Mouse (Mus musculus) cerebellum, postnatal 10 days (tissue): Measurements from ENCODE around the gene Psmd3.
"Not testable (repeated sequence)": the region's sequence is repeated elsewhere in the genome, so short reads cannot be mapped to it uniquely, and the experiment has no call there.

ENCODE experiments used
- DNase-seq, 2 experiments: peaks; one replicate each; pipeline ENCODE4 v3.0.0; 2021; ENCODE audit warnings: mixed read lengths in 2 of 2

Gene Psmd3

DNA sequence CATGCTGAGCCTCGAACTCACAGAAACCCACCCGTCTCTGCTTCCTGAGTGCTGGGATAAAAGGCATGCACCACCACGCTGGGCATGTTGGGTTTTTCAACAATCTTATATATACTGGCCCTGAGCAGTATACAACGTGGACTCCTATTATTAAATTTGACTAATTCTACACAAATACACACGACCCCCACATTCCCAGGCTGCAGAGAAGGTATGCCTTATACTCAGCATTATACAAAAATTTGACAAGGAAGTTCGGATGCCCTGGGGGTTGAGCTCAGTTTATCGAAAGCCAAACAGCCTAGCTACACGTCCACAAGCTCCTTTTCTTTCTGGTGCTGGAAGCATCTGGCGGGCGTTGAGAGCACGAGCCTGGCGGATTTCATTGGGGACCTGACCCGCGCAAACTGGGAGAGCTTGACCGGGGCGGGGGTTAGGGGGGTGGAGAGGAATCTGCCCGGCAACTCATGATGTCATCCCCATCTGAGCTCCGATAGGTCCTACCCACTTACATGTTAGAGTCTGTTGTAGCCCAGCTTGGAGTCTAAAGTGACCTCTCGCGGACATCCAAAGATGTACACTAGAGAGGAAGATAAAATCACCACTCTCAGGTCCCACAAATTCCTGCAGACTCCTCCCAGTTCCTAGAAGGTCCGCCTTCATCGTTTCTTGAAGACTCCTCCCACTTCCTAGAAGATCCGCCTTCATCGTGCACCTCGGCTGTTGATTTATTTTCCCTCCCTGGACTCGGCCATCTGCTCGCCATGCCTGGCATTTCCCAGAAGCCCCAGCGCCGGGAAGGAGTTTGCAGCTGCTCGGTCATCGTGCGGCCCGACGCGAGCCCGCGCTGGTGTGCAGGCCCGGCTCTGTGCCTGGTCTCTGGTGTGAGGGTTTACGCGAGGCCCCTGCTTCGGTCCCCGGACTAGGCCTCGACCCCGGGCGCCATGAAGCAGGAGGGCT lies at the start of gene Psmd3:
Psmd3 (plus strand) TSS at position 769 of the 960 bp plus-strand sequence.
- peak; percentile 95 to 98 for DNase-seq

DNA sequence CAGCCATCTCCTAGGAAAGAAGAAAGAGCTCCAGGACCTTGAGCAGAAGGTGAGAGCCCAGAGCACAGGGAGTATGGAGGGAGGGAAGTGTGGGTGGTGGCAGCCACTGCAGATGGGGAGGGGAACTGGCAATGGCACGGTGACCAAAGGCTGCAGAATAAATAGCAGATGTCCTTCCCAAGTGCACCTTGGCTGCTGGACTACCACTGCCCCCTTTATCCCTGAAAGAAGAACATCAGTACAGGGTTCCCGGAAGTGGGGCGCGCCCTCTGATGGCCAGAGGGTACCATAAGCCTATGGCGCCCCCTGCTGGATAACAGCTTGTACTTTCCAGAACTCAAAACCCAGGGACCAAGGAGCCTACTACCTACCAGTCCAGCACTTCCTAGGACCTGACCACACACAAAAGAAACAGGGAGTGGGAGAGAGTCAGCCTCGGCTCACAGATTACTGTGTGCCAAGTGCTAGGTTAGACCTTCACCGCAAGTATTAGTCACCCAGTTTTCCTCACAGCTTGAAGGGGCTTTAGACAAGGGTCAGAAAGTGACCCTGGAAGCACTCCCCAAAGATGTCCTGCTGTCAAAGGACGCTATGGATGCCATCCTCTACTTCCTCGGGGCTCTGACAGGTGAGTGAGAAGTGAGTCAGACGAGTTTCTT lies 46.9 kb upstream of the Psmd3 start:
- DNase-seq: peak; percentile 38 to 42

DNA sequence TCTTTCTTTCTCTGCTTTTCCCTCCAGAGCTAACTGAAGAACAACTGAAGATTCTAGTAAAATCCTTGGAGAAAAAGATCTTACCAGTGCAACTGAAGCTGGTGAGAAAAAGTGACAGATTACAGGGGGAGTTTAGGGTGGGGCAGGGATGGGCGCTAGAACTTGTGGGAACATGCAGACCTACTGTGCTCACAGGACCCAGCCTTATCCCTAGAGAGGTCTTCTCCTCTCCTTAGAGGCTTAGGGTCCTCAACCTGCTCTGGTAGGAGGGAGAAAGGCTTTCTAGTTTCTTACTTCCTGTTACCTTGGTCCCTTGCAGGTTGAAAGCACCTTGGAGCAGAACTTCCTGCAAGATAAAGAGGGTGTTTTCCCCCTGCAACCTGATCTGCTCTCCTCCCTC lies 44.9 kb upstream of the Psmd3 start:
- DNase-seq: no peak

DNA sequence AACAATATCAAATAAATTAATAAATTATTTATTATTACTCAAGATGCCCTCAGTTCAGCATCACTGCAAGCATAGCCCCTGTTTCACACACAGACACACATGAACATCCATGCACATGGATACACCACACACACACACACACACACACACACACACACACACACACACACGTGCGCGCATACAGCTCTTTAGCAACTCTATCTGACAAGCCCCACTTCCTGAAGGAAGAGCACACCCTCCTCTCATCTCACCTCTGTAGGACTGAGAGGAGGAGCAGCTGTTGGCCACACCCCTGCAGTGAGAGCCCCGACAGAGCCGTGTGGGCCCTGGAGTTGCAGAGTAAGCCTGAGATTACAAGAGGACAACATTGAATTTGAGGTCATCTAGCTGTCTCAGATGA lies 42.3 kb upstream of the Psmd3 start:
- DNase-seq: no peak

DNA sequence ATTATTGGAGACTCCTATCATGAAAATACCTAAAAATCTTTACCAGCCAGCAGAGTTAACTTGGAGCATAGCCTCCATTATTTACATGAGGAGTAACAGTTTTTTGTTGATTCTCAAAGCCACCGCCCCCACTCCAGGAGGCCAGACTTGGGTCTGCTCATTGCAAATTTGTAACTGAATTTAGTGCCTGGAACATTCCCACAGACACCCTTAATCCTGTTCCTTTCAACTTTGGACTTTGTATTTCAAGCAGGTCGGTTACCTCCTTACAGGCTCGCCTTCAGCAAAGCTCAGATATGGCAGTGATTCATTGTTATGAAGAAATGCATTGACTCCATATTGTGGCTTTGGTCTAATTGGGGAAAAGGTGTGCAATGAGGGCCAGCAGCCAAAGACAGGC lies 37.6 kb upstream of the Psmd3 start:
- DNase-seq: no peak

DNA sequence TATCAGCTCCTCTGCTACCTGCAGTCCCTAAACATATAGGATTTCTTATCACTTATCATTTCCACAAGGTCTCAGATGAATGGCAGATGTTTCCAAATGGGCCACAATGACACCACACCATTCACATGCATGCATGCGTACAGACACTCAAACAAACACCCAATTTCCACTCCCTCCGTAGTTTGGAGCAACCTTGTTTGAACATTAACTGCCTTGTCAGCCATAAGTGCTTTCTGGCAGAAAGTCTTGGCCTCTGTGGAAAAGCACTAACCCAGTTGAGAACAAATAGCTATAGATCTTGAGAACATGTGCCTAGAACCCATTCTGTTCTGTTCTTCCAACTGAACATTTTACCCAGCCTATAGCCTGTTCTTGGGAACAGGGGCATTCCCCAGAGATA lies 36.4 kb upstream of the Psmd3 start:
- DNase-seq: no peak

DNA sequence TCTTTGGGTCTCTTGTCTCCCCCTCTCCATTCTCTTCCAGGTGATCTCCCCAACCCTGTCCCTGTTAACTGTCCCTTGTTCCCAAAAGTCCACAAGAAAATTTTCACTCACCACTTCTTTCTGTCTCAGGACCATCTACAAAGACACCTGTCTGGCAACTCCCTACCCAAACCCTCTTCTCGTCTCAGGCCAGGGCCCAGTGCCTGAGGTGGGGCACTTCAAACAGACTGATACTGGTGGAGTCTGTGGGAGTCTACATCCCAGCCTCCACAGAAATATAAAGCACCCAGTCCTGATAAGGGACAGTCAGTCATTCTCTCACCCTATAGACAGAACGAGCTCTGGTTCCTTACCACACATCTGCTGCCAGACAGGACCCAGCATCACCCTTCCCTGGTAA lies 35.9 kb upstream of the Psmd3 start, which contains the start of gene Gsdma2:
Gsdma2 (plus strand) TSS at position 301 of the 400 bp plus-strand sequence.
- DNase-seq: no peak

DNA sequence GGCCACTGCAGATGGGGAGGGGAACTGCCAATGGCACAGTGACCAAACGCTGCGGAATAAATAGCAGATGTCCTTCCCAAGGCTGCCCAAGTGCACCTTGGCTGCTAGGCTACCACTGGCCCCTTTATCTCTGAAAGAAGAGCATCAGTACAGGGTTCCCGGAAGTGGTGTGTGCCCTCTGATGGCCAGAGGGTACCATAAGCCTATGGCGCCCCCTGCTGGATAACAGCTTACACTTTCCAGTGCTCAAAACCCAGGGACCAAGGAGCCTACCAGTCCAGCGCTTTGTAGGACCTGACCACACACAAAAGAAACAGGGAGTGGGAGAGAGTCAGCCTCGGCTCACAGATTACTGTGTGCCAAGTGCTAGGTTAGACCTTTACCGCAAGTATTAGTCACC lies 27.3 kb upstream of the Psmd3 start:
- peak; percentile 66 to 76 for DNase-seq

DNA sequence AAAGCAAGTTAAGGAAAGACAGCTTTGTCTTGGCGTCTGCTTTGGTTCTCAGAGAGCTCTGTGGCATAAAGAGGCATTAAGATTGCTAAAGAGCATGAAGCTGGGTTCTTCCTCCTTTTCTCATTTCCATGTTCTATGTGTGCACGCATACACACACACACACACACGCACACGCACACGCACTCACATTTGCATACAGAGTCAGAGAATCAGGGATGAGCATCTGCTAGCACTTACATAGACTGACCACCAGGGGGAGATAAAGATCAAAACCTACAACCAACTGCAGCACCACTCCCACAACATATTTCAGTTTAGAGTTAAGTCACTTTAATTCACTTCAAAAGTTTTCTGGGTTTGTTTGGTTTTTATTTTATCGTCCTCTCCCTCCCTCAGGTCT lies 21.8 kb upstream of the Psmd3 start:
- peak; percentile 57 to 81 for DNase-seq

DNA sequence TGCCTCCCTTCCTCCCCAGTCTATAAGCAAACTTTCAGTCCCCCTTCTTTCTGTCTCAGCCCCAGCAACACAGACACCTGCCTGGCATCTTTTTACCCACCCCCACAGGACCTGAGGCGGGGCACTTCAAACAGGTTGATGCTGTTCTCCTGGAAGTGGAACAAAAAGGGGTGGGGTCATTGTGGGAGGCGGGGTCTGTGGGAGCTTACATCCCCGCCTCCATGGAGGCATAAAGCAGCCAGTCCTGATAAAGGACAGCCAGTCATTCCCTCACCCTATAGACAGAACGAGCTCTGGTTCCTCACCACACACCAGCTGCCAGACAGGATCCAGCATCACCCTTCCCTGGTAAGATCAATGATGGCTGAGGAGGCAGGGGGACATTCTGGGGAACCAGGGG lies 18.3 kb upstream of the Psmd3 start, which contains the start of gene Gsdma:
Gsdma (plus strand) TSS at position 261 of the 400 bp plus-strand sequence.
- no peak for DNase-seq

DNA sequence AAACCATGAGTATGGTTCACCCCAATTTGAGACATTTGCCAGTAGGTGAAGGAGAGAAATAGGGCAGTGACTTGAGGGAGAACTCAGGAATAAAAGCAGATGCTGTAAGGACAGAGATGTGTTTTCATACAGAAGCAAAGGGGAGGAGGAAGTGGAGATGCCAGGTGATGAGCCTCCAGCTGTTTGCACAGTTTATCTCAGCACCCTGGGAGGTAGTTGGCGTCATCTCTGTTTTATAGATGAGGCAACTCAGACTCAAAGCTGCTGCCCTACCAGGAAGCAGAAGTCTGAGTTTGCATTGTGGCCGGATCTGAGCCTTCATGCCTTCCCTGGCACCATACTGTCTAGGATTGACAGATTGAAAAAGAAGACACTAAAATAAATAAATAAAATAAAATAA lies 13.4 kb upstream of the Psmd3 start:
- DNase-seq: no peak

DNA sequence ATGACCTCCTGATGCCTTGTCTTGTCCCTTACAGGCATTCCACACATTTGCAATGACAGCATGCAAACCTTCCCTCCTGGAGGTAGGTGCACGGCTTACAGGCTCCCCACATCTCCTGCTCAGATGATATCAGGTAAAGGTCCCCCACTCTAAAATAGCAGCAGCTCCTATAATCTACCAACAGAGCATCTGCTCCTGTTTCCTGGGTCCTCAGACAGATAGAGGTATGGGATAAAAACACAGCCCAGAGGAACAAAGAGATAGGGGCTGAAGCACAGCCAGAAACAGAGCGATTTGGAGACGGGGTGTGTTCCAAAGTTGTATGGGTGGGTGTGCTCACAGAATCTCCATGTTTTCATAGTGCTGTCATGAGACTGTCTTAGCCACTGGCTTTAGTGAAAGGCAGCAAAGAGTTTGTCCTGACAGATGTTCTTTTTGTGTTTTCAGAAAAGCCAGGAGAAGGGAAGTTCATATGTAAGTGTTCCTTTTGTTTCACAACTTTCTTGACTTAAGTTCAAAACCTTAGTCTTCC lies 11.0 kb upstream of the Psmd3 start:
- no peak for DNase-seq

DNA sequence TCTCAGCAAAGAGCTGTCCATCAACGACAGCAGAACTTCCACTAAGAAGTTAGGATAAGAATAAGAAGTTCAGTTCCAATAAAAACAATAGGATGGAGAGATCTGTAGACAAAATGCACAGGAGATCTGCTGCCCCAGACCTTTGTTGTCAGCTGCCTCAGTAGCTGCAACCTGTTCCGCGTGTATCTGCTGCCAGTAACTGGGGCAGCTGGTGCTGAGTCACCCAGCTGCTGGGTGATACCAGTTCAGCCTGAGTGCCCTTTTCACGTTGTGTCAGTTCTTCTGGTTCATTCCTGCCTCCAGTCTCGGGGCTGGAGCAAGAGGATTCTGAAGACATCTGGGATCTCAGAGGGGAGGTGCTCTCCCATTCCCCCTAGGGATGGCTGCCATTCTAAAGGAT lies 10.5 kb upstream of the Psmd3 start:
- no peak for DNase-seq

DNA sequence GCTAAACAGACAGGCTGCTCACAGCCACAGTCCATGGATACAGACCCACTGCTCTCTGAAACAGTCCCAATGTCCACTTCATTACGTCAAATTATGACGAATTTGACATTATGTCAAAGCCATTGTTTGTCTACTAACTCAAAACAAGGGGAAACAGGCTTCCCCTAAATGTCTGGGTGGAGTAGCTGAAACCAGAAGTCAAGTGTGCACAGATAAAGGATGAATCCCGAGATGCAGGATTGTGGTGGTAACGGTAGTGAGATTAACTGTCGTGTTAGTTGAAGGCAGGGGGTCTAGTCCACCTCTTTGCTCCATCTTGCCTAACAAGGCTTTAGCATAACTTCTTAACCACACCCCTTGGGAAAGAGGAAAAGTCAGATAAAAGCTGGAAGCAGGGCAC lies 9.9 kb upstream of the Psmd3 start:
- no peak for DNase-seq

DNA sequence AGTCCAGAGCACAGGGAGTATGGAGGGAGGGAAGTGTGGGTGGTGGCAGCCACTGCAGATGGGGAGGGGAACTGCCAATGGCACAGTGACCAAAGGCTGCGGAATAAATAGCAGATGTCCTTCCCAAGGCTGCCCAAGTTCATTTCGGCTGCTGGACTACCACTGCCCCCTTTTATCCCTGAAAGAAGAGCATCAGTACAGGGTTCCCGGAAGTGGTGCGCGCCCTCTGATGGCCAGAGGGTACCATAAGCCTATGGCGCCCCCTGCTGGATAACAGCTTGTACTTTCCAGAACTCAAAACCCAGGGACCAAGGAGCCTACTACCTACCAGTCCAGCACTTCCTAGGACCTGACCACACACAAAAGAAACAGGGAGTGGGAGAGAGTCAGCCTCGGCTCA lies 9.2 kb upstream of the Psmd3 start:
- peak; percentile 74 to 75 for DNase-seq

DNA sequence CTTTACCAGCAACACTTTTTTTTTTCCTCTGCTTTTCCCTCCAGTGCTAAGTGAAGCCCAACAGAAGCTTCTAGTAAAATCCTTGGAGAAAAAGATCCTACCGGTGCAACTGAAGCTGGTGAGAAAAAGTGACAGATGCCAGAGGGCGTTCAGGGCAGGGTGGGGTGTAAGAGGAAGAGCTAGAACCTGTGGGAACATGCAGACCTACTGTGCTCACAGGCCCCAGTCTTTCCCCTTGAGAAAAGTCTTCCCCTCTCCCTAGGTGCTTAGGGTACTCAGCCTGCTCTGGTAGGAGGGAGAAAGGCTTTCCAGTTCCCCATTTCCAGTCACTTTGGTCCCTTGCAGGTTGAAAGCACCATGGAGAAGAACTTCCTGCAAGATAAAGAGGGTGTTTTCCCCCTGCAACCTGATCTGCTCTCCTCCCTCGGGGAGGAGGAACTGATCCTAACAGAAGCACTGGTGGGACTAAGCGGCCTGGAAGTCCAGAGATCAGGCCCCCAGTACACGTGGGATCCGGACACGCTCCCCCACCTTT lies 6.5 kb upstream of the Psmd3 start:
- no peak for DNase-seq

DNA sequence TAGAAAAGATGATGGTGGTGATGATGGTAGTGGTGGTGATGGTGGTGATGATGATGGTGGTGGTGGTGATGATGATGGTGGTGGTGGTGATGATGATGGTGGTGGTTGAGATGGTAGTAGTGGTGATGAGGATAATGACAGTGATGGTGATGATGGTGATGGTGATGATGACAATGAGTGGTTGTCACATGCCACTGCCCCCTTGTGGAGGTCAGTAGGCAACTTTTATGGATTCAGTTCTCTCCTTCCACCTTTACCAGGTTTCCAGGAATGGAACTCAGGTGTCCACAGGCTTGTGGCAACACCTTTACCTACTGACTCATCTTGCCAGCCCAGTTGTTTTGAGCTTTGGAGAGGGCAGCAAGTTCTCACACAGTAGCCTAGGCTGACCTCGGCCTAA lies 2.3 kb upstream of the Psmd3 start:
- no peak for DNase-seq

DNA sequence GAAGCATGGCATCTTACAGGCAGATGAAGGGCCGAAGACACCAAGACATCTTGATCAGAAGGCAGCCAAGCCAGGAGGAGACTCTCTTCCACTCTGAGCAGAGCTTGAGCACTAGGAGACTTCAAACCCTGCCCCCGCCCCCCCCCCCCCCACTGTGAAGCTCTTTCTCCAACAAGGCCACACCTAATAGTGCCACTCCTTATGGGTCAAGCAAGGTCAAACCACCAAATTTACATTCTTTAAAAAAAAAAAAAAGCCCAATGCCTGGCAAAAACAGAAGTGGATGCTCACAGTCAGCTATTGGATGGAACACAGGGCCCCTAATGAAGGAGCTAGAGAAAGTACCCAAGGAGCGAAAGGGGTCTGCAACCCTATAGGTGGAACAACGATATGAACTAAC lies 1.8 kb upstream of the Psmd3 start:
- DNase-seq: not testable (repeated sequence)

DNA sequence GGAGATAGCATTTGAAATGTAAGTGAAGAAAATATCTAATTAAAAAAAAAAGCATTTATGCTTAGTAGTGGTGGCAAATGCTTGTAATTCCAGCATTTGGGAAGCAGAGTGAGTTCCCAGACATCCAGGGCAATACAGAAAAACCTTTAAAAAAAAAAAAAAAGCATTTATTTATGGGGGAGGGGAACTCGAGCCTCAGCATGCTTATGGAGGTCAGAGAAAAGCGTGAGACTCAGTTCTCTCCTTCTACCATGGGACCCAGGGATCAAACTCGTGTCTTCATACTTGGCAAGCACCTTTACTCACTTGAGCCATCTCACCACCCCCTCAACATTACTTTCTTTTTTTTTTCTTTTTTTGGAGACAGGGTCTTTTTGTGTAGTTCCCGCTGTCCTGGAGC lies 1.2 kb upstream of the Psmd3 start:
- no peak for DNase-seq

DNA sequence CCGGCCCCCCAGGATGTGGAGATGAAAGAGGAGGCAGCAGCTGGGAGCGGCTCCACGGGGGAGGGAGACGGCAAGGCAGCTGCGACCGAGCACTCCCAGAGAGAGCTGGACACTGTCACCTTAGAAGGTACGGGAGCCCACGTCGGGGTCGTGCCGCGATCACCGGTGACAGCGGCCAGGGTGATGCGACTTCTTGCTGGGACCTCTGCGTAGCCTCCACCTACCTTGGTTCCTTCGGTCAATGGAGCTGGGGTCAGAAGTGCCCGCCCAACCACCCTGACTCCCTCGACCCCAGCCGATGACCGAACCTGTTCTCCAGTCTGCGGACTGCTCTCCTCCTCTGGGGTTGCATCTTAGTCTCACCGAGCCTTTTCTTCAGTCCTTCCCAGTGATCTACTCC lies 457 bp downstream of the Psmd3 start:
- no peak for DNase-seq

DNA sequence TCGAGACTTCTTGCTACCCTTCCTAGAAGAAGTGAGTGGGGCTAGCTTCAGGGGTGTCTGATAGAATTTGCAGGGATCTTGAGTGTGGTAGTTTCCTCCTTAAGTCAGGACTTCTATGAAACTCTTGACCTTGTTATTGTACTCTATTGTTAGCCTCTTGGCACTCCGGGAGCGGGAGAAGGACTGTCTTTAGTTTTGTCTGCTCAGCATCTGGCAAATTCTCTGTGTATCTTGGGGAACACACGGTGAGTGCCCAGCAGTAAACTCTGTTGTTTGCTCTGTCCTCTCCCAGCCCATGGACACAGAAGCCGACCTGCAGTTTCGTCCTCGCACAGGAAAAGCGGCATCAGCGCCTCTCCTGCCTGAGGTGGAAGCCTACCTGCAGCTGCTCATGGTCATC lies 3.3 kb downstream of the Psmd3 start:
- DNase-seq: no peak

DNA sequence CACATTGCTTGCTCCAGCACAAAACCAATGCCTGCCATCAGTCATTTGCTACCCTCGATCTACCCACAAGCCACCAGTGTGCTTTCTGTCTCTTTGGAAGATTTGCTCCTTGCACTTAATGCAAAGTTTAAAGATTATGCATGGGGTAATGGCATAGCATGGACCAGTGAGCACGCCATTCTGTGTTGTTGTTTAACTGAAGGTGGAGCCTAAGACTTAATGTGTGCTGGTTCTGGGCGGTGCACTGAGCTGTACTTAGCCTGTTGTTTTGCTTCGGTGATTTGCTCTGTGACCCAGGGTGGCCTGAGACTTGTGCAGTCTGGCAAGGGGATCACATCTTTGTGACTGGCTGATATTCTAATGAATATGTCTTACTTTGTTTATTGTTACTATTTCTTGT lies 4.6 kb downstream of the Psmd3 start:
- no peak for DNase-seq

DNA sequence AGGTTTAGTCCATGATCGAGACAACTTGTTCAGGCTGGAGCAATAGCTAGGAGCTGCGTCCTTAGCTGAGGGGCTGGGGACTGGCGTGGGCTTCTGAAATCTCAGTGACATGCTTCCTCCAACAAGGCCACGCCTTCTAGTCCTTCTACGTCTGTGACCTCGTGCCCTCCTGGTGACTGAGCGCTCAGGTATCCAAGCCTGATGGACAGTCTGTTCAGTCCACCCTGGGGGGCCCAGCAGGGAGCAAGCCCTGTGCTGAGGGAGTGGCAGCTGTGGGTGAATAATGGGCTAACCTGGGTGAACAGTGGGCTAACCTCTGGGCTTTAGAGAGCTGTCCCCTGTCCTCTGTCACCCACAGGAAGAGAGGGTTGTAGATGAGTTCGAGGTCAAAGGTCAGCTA lies 5.7 kb downstream of the Psmd3 start:
- DNase-seq: no peak

DNA sequence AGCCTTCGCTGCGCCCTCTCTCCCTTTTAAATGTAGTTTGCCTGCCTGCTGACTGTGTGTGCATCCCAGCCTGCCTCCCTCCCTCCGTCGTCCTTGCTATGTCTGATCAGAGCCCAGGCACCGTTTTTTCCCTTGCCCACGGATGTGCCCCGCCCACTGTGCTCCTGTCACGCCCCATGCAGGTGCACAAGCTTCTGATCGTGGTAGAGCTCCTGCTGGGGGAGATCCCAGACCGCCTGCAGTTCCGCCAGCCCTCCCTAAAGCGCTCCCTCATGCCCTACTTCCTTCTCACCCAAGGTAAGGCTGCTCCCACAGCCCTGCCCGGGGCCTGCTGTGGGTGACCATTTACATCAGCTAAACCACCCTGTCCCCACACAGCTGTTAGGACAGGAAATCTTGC lies 10.8 kb downstream of the Psmd3 start:
- no peak for DNase-seq
